Mouse (Mus musculus): ENCODE data around the gene 2410137M14Rik.

Gene 2410137M14Rik

GRCm38 (mm10) chr17:36973271-36973787 is 7.7 kb downstream of the 2410137M14Rik start:
- Histone ChIP-seq H3K27me3 (ENCODE audit: control insufficient read depth, insufficient read depth, low read length, poor library complexity, severe bottlenecking) (no peaks in the 10 kb centered on the region; the same call in none of the 2 replicates), H3K36me3 (ENCODE audit: control insufficient read depth, insufficient read depth, low read length, poor library complexity, severe bottlenecking) (no peaks in the 10 kb centered on the region)
- DNase-seq (ENCODE audit: low read depth, low spot score) = no peak

DNA sequence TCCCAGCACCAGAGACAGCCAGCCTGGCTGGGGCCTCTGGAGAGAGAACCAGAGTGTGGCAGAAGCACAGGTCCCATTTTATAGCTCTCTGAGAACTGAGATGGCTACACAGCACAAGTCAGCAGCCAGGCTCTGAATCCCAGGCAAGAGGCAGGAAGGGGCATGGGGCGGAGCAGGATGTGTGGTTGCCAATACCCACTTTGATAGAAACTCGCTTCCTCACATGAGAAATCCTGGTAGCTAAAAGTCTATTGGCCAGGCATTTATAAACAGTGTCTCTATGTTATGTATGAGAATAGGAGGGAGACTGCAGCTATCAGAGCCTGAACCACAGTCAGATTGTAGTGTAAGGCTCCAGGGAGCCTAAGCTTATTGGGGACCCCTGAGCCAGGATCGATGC is 8.2 kb downstream of the 2410137M14Rik start:
- Histone ChIP-seq H3K36me3 (ENCODE audit: control insufficient read depth, insufficient read depth, low read length, poor library complexity, severe bottlenecking) (no peaks in the 10 kb centered on the region), H3K27me3 (ENCODE audit: control insufficient read depth, insufficient read depth, low read length, poor library complexity, severe bottlenecking) (no peaks in the 10 kb centered on the region; the same call in none of the 2 replicates)
- no peak for DNase-seq (ENCODE audit: low read depth, low spot score)

DNA sequence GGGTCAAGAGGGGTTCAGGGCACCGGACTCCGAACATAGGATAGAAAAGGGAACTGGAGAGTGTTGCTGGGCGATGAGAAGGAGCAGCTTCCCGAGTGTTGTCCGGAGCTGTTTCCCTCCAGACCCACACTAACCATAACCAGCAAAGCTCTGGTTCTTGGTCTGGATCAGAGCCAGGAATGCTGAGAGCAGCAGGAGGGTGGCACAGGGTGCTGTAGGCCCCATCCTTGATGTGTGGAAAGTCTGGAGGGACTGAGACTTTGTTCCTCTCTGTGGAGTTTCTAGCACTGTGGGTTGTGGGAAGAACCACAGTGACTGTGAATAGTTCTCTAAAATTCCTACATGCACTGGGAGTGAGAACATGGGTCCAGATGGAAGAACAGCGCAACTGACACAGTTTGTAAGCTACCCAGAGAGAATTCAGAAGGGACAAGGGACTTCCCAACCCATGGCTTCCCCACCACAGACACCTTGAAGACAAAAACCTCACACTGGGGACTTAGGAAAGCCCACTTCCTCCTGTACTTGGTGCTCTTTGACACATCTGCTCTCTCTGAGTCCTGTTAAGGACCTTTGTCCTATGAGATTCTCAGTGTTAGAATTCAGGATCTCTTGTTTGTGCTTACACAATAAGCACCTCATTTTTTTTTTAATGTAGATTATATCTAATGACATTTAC is 9.7 kb downstream of the 2410137M14Rik start:
- Histone ChIP-seq H3K36me3 (ENCODE audit: control insufficient read depth, insufficient read depth, low read length, poor library complexity, severe bottlenecking) (no peaks in the 10 kb centered on the region), H3K27me3 (ENCODE audit: control insufficient read depth, insufficient read depth, low read length, poor library complexity, severe bottlenecking) (no peaks in the 10 kb centered on the region; the same call in 1 of the 2 replicates)
- DNase-seq (ENCODE audit: low read depth, low spot score) = no peak

DNA sequence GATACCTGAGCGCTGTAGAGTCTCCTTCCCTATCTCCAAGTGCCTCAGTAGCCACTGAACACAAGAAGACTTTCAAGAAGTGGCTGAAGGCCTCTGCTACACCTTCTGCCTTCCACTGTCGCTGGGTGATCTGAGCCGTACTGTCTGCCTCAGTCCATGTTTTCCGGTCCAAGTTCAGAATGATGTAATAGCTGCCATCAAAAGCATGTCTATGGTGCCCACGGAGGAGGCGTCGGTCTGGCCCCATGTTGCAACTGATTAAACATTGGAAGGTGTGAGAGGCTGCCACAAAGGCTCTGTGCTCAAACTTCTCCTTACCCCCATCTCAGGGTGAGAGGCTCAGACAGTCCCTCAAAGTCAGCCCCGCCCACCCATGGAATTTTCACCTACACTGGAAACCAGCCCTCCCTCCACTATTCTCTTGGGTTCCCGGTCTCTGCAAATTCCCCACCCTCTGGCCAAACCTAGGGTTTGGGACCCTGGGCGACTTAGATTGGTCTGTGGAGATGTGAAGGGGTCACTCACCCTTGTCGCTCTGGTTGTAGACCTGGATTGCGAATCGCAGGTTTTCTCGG is 10.6 kb downstream of the 2410137M14Rik start:
- DNase-seq (ENCODE audit: low read depth, low spot score) = no peak
- Histone ChIP-seq H3K27me3 (ENCODE audit: control insufficient read depth, insufficient read depth, low read length, poor library complexity, severe bottlenecking) (no peaks in the 10 kb centered on the region; the same call in 1 of the 2 replicates), H3K36me3 (ENCODE audit: control insufficient read depth, insufficient read depth, low read length, poor library complexity, severe bottlenecking) (no peaks in the 10 kb centered on the region)

DNA sequence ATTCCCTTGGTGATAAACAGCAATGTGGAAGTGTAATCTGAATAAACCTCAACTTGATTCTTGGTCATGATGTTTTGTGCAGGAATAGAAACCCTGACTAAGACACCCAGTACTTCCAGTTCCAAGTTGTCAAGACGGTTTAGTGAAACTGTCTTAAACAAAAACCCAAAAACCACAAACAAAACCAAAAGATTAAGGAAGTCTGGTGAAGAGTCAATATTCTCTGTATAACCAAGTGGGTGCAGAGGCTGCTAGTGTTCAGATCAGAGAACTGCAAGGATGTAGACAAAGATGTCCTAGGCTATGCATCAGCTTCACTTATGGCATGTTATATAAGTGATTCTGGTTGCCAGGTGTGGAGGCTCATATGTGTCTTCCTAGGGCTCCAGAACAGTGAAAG is 14.2 kb downstream of the 2410137M14Rik start:
- no peaks in the 10 kb centered on the region for H3K27me3 ChIP-seq (ENCODE audit: control insufficient read depth, insufficient read depth, low read length, poor library complexity, severe bottlenecking)
- H3K36me3 ChIP-seq (ENCODE audit: control insufficient read depth, insufficient read depth, low read length, poor library complexity, severe bottlenecking) = no peaks in the 10 kb centered on the region
- DNase-seq (ENCODE audit: low read depth, low spot score) = no peak

GRCm38 (mm10) chr17:36961125-36961524 is 19.9 kb downstream of the 2410137M14Rik start:
- no peaks in the 10 kb centered on the region for H3K27me3 ChIP-seq (ENCODE audit: control insufficient read depth, insufficient read depth, low read length, poor library complexity, severe bottlenecking)
- DNase-seq (ENCODE audit: low read depth, low spot score) = no peak
- no peaks in the 10 kb centered on the region for H3K36me3 ChIP-seq (ENCODE audit: control insufficient read depth, insufficient read depth, low read length, poor library complexity, severe bottlenecking)

DNA sequence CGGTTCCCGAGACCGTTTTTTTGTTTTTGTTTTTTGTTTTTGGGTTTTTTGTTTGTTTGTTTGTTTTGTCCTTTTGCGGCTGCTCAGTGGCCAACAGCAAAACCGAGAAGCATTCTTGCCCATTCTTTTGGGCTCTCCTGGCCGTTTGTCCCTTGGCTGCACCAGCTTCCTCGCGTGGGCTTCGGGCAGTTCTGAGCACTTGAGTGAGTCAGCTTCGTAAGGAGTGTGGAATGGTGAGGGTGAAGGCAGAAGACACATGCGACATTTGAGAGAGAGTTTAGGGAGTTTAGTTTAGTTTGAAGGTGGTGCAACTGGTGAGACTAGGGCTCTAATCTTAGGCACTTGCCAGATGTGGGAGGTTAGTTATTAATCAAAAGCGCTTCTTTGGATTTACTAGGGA is 22.2 kb downstream of the 2410137M14Rik start:
- Histone ChIP-seq H3K36me3 (ENCODE audit: control insufficient read depth, insufficient read depth, low read length, poor library complexity, severe bottlenecking) (no peaks in the 10 kb centered on the region), H3K27me3 (ENCODE audit: control insufficient read depth, insufficient read depth, low read length, poor library complexity, severe bottlenecking) (no peaks in the 10 kb centered on the region)
- DNase-seq (ENCODE audit: low read depth, low spot score) = no peak

GRCm38 (mm10) chr17:36957999-36958743 is 22.9 kb downstream of the 2410137M14Rik start, which contains the start of the genes Znrd1 and Znrd1as:
Gene Znrd1, minus strand, starts transcription at chr17:36958559.
Gene Znrd1as, plus strand, starts transcription at chr17:36958592.
- Histone ChIP-seq H3K27me3 (ENCODE audit: control insufficient read depth, insufficient read depth, low read length, poor library complexity, severe bottlenecking) (no peaks in the 10 kb centered on the region), H3K36me3 (ENCODE audit: control insufficient read depth, insufficient read depth, low read length, poor library complexity, severe bottlenecking) (no peaks in the 10 kb centered on the region)
- DNase-seq (ENCODE audit: low read depth, low spot score) = peak; percentile 93

DNA sequence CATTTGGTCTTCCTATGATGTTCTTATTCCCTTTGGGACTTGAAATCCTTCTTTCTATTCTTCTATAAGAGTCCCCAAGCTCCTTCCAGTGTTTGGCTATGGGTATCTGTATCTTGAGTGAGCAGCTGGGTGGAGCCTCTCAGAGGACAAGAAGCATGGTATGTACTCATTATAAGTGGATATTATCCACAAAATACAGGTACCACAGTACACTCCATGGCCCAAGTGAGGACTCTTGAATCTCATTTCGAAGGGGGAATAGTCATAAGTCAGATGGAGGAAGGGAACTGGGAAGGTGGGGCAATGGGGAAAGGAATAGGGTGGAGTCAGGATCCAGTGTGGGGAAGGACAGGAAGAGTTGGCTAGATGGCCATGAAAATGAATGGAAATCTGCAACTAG is 28.0 kb downstream of the 2410137M14Rik start:
- DNase-seq (ENCODE audit: low read depth, low spot score) = no peak
- H3K27me3 ChIP-seq (ENCODE audit: control insufficient read depth, insufficient read depth, low read length, poor library complexity, severe bottlenecking) = no peaks in the 10 kb centered on the region
- no peaks in the 10 kb centered on the region; the same call in 1 of the 2 replicates for H3K36me3 ChIP-seq (ENCODE audit: control insufficient read depth, insufficient read depth, low read length, poor library complexity, severe bottlenecking)

DNA sequence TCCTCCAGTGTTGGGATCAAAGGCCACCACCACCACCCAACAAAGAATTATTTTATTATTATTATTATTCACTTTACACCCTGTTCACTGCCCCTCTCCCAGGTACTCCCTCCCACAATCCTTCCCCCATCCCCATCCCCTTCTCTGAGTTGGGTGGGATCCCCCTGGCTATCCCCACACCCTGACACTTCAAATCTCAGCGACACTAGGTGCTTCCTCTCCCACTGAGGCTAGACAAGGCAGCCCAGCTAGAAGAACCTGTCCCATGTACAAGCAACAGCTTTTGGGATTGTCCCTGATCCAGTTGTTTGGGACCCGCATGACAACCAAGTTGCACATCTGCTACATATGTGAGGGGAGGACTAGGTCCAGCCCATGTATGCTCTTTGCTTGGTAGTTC is 28.4 kb downstream of the 2410137M14Rik start:
- no peaks in the 10 kb centered on the region for H3K27me3 ChIP-seq (ENCODE audit: control insufficient read depth, insufficient read depth, low read length, poor library complexity, severe bottlenecking)
- DNase-seq (ENCODE audit: low read depth, low spot score) = no peak
- no peaks in the 10 kb centered on the region; the same call in 1 of the 2 replicates for H3K36me3 ChIP-seq (ENCODE audit: control insufficient read depth, insufficient read depth, low read length, poor library complexity, severe bottlenecking)

DNA sequence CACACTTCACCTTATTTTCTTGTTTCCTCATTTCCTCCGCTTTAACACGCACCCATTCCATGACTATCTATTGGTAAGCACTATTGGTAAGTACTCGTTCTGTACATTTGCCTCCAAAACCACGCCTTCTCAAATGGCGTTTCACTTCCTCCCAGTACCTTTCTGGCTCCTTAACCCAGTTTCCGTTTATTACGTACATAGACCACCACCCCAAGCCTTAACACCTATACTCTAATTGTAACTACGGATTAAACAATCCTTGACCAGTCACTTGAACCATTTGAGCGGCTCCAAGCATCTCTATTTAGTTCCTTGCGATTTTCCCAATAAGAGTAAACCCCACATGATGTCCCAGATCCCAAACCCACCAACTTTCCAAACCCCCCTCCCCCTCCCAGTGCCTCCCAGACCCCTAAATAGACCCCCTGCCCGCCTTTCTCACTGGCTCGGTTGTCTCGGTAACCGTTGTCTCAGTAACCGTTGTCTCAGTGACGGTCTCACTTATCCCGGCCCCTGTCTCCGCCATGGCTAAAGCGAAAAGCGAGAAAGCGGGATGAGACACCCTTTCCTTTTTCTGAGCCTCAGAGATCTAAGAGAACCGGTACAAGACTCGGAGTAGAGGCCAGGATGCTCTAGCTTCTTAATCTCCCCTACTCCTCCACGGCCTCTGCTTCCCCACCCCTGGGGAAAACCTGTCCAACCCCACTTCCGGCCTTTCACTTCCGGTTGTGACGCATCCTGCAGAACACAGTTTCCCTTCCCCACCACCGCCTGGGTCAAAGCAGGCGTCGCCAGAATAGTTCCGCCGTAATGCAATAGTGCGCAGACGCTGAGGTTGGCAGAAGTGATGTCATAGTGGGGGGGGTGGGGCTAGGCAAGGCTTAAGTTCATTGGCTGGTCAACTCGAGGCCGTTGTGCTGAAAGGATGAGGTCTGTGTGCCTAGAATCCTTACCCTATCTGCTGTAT is 29.8 kb downstream of the 2410137M14Rik start, which contains the start of gene Ppp1r11:
Ppp1r11 (minus strand) TSS at position 761 of the 967 bp plus-strand sequence.
- DNase-seq (ENCODE audit: low read depth, low spot score) = peak; percentile 99
- no peaks in the 10 kb centered on the region; the same call in 1 of the 2 replicates for H3K36me3 ChIP-seq (ENCODE audit: control insufficient read depth, insufficient read depth, low read length, poor library complexity, severe bottlenecking)
- H3K27me3 ChIP-seq (ENCODE audit: control insufficient read depth, insufficient read depth, low read length, poor library complexity, severe bottlenecking) = no peaks in the 10 kb centered on the region

GRCm38 (mm10) chr17:36949265-36949664 is 31.8 kb downstream of the 2410137M14Rik start:
- DNase-seq (ENCODE audit: low read depth, low spot score) = no peak
- Histone ChIP-seq H3K36me3 (ENCODE audit: control insufficient read depth, insufficient read depth, low read length, poor library complexity, severe bottlenecking) (no peaks in the 10 kb centered on the region; the same call in 1 of the 2 replicates), H3K27me3 (ENCODE audit: control insufficient read depth, insufficient read depth, low read length, poor library complexity, severe bottlenecking) (no peaks in the 10 kb centered on the region)

- DNase-seq (ENCODE audit: low read depth, low spot score) = no peak
Measured at GRCm38 (mm10) chr17:36948286-36948685, 32.8 kb downstream of the 2410137M14Rik start.

More at GRCm38 (mm10) chr17:36948286-36948685, 32.8 kb downstream of the 2410137M14Rik start:
- no peaks in the 10 kb centered on the region for H3K27me3 ChIP-seq (ENCODE audit: control insufficient read depth, insufficient read depth, low read length, poor library complexity, severe bottlenecking)
- H3K36me3 ChIP-seq (ENCODE audit: control insufficient read depth, insufficient read depth, low read length, poor library complexity, severe bottlenecking) = no peaks in the 10 kb centered on the region; the same call in 1 of the 2 replicates
